Mouse (Mus musculus) layer of hippocampus, adult 8-10 months (tissue): ENCODE results near the gene Fbxo3. TPM values are rescaled to one million over a fixed set of nuclear protein-coding genes. Genes with fewer than 3 reads are reported as not detected.
"Not testable (repeated sequence)": the region's sequence is repeated elsewhere in the genome, so short reads cannot be mapped to it uniquely, and the experiment has no call there.

Experiments
- DNase-seq, 2 experiments: peaks; one replicate each; pipeline ENCODE4 v3.0.0; 2022; ENCODE audit warnings: low spot score in 2 of 2
- total RNA-seq, 4 experiments: library from RNA; stranded (reverse); gene quantifications; 2 replicates each; pipeline ENCODE4 v1.2.4; 2022

Fbxo3 gene
- total RNA-seq, 4 experiments from 2014 or later: 42.1 to 51.9 (median 47.6) TPM

DNA sequence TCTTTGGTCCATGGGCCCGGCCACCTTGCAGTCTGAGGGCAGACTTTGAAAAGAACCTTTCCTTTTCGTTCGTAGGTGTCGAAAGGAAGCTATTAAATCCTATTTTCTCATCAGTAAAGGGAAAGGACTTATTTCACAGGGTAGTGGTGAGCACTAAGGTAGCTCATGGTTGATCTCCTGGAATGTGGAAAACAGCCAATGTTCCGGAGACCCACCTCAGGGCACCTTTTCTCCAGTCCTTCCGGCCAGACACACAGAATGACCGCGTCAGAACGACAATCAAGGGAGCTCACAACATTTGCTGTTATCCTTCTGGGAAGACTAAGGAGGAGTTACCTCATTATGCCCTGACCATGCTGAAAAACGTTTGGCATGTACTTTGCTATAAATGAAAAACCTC, 68.7 kb downstream of the Fbxo3 start:
- DNase-seq: no peak

DNA sequence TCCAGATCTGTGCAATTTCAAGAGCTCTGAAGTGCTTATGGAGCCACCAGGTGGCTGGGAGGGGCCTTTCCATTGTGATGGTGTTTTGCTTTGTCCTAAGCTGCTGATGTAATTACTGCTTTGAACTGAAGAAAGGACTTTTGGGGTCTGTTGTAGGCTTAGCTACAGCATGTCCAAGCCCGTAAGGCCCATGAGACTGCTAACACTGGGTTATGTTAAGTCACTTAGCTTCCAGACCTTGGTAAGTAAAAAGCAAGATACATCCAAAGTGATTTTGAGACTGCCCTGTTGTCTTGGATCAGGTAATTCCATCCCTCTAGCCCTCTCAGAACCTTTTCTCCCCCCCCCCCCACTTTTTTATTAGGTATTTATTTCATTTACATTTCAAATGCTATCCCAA, 69.3 kb downstream of the Fbxo3 start:
- not testable (repeated sequence) for DNase-seq

DNA sequence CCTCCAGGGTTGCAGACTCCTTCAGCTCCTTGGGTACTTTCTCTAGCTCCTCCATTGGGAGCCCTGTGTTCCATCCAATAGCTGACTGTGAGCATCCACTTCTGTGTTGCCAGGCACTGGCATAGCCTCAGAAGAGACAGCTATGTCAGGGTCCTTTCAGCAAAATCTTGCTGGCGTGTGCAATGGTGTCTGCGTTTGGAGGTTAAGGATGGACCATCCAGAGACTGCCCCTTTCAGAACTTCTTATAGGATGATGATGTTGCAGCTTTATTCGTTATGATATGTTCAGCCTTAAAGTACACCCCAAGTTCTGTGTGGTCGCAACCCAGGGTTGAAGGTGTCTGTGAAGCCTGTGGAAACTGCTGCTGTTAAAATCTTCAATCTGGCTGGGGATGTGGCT, 69.9 kb downstream of the Fbxo3 start:
- not testable (repeated sequence) for DNase-seq

- no peak for DNase-seq
These were observed 71.2 kb downstream of the Fbxo3 start for GRCm38 (mm10) chr2:104098529-104099230.

DNA sequence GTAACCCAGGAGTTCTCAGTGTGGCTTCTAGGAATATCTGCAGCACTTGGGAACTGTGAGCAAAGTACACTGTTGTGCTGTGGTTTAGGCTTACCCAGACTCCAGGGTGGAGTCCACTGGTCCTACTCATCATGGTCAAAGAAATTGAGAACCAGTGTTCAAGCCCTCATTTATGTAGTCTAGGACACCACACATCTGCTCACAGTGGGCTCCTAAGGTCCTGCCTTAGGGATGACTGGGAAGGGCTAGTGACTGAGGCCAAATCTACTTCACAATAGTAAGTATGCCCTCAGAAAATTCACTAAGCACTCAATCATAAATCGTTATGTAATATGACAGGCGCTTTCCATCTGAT, 71.7 kb downstream of the Fbxo3 start:
- no peak for DNase-seq

DNA sequence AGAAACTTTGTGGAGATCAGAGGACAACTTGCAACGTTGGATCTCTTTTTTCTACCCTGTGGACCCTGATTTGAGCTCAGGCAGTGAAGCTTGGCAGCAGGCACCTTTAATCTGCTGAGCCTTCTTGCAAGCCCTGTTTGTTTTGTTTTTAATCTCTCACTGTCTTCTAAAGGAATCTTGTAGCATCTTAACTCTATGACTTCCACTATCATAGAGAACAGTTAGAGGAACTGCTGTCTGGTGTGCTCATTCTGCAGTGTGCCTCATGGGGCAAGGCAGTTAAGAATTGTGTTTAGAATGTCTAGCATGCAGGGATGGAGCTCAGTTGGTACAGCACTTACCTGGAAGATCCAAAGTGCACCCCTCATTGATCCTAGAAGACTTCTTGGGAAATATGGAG, 72.4 kb downstream of the Fbxo3 start:
- DNase-seq: no peak

GRCm38 (mm10) chr2:104104800-104105199, 77.3 kb downstream of the Fbxo3 start:
- no peak for DNase-seq

DNA sequence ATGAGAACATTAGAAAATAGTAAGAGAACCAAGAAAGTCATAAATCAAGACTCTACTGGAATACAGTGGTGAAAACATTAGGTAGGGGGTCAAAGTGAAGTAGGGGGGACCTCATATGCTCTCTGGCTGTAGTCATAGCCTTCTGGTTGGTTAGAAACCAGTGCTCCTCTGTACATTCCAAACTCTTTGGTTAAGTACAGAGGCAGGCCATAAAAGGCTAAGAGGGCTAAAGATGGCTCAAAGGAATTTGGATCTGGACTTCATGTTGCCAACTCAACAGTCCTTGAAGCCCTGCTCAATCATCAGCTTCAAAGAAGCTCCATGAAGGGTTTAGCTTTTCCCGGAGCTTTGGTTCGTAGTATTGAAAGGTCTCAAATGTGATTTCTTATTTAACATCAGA, 81.5 kb downstream of the Fbxo3 start:
- DNase-seq: not testable (repeated sequence)

GRCm38 (mm10) chr2:104109528-104109927, 82.0 kb downstream of the Fbxo3 start:
- no peak for DNase-seq

GRCm38 (mm10) chr2:104110031-104110430, 82.5 kb downstream of the Fbxo3 start:
- DNase-seq: no peak

DNA sequence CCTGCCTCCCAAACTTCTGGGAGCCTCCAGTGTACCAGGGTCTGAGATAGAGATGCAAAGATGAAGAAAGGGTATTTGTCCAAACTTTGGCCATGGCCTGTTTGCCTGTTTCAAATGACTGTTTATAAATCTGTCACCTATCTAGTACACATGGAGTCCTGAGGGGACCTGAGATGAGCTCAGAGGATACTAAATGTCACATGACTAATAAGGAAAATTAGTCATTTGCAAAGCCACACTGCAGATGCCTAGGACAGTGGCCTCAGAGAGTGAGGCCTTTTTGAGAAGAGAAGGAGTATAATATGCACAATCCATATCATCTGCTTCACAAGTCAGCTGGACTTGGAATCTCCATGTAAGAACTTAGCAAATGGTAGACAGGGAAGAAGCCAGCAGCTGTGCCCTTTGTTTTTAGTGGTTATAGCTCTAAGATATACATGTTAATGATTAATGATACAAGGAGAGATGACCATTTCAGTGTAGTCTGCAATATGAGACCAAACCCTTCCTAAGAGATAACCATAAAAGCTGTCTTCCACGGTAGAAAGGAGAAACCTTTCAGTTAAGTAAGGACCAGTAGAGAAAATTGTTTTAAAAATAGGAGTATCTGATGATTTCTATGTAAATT, 83.8 kb downstream of the Fbxo3 start:
- DNase-seq: not testable (repeated sequence)

Other genes starting within 250 kb of the Fbxo3 start
- gene Caprin1, start 230.1 kb upstream of the Fbxo3 start, total RNA-seq: 100 to 1,000 TPM; 280 to 296 (median 288) TPM
- 10 to 100 TPM; 16.1 to 29.7 (median 21.3) TPM for gene Lmo2, start 69.7 kb upstream of the Fbxo3 start, total RNA-seq
- gene 4931422A03Rik, start 640 bp downstream of the Fbxo3 start, total RNA-seq: under 1 TPM in 1 of 4 experiments, not detected in 3; 0.53 TPM
- gene Gm10912, start 38.1 kb downstream of the Fbxo3 start, total RNA-seq: under 1 TPM; 0.28 to 0.81 (median 0.60) TPM
- not detected for gene Gm10799, start 40.8 kb downstream of the Fbxo3 start, total RNA-seq
- gene Cd59b, start 42.1 kb downstream of the Fbxo3 start, total RNA-seq: 1 to 10 TPM in 2 of 4 experiments, under 1 TPM in 1, not detected in 1; 0.85 to 2.1 (median 1.6) TPM
- 1 to 10 TPM; 3.9 to 7.6 (median 5.0) TPM for gene Cd59a, start 68.1 kb downstream of the Fbxo3 start, total RNA-seq
- gene A930018P22Rik, start 95.0 kb downstream of the Fbxo3 start, total RNA-seq: under 1 TPM in 1 of 4 experiments, not detected in 3; 0.54 TPM